Mouse (Mus musculus): Measurements from ENCODE around the gene Mis18a. TPM values are rescaled to one million over a fixed set of nuclear protein-coding genes. Genes with fewer than 3 reads are reported as not detected.
A peak's percentile ranks its signal among the peaks of the same experiment; 100 is the strongest.

Gene Mis18a
- 29.4 and 52.1 TPM in 2 replicates for total RNA-seq (2014; fragmentation: Nextera tagmentation)
- 34.1 and 43.1 TPM in 2 replicates for total RNA-seq (2017)

GRCm38 (mm10) chr16:90727233-90728115 lies at the start of gene Mis18a:
TSS of gene Mis18a (minus strand) at chr16:90727404.
- peak; percentile 96 for ATAC-seq (replicated peaks; ENCODE audit: low FRiP score, low TSS enrichment, poor library complexity, severe bottlenecking)

GRCm38 (mm10) chr16:90775946-90776520 lies 48.8 kb upstream of the Mis18a start:
- no peak for ATAC-seq (replicated peaks; ENCODE audit: low FRiP score, low TSS enrichment, poor library complexity, severe bottlenecking)

GRCm38 (mm10) chr16:90774646-90775045 lies 47.4 kb upstream of the Mis18a start:
- no peak for ATAC-seq (replicated peaks; ENCODE audit: low FRiP score, low TSS enrichment, poor library complexity, severe bottlenecking)

GRCm38 (mm10) chr16:90774216-90774615 lies 47.0 kb upstream of the Mis18a start:
- ATAC-seq (replicated peaks; ENCODE audit: low FRiP score, low TSS enrichment, poor library complexity, severe bottlenecking) = no peak

GRCm38 (mm10) chr16:90766919-90767454 lies 39.8 kb upstream of the Mis18a start:
- ATAC-seq (replicated peaks; ENCODE audit: low FRiP score, low TSS enrichment, poor library complexity, severe bottlenecking) = no peak

GRCm38 (mm10) chr16:90765195-90765877 lies 38.1 kb upstream of the Mis18a start:
- ATAC-seq (replicated peaks; ENCODE audit: low FRiP score, low TSS enrichment, poor library complexity, severe bottlenecking) = peak; percentile 80

GRCm38 (mm10) chr16:90760515-90760914 lies 33.3 kb upstream of the Mis18a start:
- peak; percentile 93 for ATAC-seq (replicated peaks; ENCODE audit: low FRiP score, low TSS enrichment, poor library complexity, severe bottlenecking)

- ATAC-seq (replicated peaks; ENCODE audit: low FRiP score, low TSS enrichment, poor library complexity, severe bottlenecking) = peak; percentile 35
These were observed 32.1 kb upstream of the Mis18a start for GRCm38 (mm10) chr16:90759335-90759734.

GRCm38 (mm10) chr16:90753386-90753941 lies 26.3 kb upstream of the Mis18a start:
- no peak for ATAC-seq (replicated peaks; ENCODE audit: low FRiP score, low TSS enrichment, poor library complexity, severe bottlenecking)

GRCm38 (mm10) chr16:90748169-90748568 lies 21.0 kb upstream of the Mis18a start:
- no peak for ATAC-seq (replicated peaks; ENCODE audit: low FRiP score, low TSS enrichment, poor library complexity, severe bottlenecking)

- no peak for ATAC-seq (replicated peaks; ENCODE audit: low FRiP score, low TSS enrichment, poor library complexity, severe bottlenecking)
These were observed 19.9 kb upstream of the Mis18a start for GRCm38 (mm10) chr16:90747143-90747542.

GRCm38 (mm10) chr16:90738092-90738956 lies 11.1 kb upstream of the Mis18a start, which contains the start of gene Mrap:
TSS of gene Mrap (plus strand) at chr16:90738207.
- no peak for ATAC-seq (replicated peaks; ENCODE audit: low FRiP score, low TSS enrichment, poor library complexity, severe bottlenecking)

GRCm38 (mm10) chr16:90736672-90737270 lies 9.6 kb upstream of the Mis18a start:
- ATAC-seq (replicated peaks; ENCODE audit: low FRiP score, low TSS enrichment, poor library complexity, severe bottlenecking) = no peak

- ATAC-seq (replicated peaks; ENCODE audit: low FRiP score, low TSS enrichment, poor library complexity, severe bottlenecking) = no peak
These were observed 8.4 kb upstream of the Mis18a start for GRCm38 (mm10) chr16:90735611-90736010.

- ATAC-seq (replicated peaks; ENCODE audit: low FRiP score, low TSS enrichment, poor library complexity, severe bottlenecking) = peak; percentile 46
These were observed 490 bp downstream of the Mis18a start for GRCm38 (mm10) chr16:90726600-90727227.

- no peak for ATAC-seq (replicated peaks; ENCODE audit: low FRiP score, low TSS enrichment, poor library complexity, severe bottlenecking)
These were observed 3.2 kb downstream of the Mis18a start for GRCm38 (mm10) chr16:90724051-90724450.

- ATAC-seq (replicated peaks; ENCODE audit: low FRiP score, low TSS enrichment, poor library complexity, severe bottlenecking) = no peak
These were observed 16.9 kb downstream of the Mis18a start for GRCm38 (mm10) chr16:90710313-90710712.

All from megakaryocyte-erythroid progenitor cell, adult 5-6 weeks (primary cell).